Mouse (Mus musculus) spleen, postnatal 36 days (tissue): Measurements from ENCODE around the gene Tent5b.

Experiments used
- DNase-seq, 2 experiments: peaks; one replicate each; pipeline ENCODE4 v3.0.0; 2022; ENCODE audit warnings: low spot score in 2 of 2, mixed read lengths in 1 of 2

Tent5b gene

DNA sequence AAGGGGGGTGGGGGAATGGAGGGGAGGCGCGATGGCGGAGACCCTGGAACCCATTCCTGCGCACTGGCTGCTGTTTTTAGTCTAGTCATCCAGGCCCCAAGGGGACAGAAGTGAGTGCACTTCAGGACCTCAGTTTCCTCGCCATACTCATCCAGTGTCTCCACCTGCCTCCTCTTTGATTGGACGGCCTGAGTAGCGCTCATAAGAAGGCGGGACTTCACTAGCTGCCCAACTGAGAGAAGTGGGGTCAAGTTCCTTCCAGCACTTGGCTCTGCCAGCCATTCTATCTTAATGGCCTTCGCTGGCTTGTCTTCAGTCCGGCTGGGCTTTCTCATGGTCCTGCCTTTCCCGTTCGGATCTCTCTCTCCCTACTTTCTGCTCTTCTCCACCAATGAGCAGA is 10.8 kb upstream of the Tent5b start:
- no peak for DNase-seq

DNA sequence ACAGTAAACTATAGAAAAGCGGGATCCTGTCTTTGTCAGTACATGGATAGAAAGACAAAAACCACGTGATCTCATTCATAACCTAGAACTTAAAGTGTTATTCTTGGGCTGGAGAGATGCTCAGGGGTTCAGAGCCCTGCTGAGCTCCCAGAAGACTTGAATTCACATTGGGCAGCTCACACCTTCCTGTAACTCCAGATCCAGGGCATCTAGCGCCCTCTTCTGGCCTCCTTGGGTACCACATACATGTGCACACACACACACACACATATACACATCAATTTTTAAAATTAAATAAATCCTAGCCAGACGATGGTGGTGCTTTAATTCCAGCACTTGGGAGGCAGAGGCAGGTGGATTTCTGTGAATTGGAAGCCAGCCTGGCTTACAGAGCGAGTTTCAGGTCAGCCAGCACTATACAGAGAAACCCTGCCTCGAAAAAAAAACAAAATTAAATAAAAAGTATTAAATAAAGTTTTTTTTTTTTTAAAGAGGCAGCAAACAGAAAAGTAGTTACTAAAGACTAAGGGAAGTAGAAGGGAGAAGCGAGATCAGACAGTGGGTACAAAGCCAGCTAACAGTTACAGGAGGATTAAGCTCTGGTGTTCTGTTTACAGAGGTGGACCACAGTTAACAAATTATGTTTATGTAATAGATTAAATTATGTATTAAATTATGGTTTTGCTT is 8.7 kb upstream of the Tent5b start:
- no peak for DNase-seq

DNA sequence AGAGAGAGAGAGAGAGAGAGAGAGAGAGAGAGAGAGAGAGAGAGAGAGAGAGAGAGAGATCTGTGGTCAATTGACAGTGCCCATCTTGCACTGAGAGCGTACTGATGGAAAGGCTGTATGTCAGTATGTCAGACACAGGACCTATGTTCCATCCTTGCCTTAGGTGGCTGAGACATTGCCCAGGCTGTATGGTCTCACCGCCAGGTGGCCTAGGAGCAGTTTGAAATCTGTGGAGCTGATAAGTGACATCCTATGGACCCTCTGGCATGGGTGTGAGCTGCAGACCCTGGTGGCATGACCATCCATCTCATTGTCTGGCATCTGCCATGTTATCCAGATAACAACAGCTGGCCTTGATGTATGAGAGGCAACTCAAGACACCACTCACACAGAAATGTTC is 6.1 kb upstream of the Tent5b start:
- DNase-seq: no peak

DNA sequence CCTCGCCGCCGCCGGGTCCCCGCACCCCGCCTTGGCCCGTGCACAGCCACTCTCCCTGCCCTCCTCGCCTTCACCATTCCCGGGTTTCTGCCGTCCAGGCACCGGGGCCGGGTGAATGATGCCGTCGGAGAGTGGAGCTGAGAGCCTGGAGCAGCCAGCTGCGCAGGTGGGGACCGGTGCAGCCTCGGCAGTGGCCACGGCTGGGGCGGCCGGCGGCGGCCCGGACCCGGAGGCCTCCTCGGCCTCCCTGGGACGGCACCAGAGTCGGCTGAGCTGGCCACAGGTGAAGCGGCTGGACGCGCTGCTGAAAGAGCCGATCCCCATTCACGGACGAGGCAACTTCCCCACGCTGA is 229 bp downstream of the Tent5b start:
- DNase-seq: no peak

DNA sequence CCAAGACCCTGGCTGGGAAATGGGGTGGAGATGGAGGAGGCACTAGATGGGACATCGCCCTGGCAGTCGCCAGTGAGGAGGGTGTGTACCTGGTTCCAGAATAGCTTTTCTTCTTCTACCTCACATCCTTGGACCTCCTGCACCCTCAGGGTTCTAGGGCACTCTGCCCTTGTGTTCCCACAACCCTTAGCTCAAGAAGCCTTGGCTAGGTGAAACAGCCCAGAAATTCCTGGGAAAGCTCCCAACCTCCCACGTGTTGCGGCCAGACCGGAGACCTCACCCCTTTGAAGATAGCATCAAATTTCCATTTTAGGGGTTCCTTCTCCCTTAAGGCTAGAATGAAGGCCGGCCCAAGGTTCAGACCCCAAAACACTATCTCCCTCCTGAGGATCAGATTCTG is 822 bp downstream of the Tent5b start:
- DNase-seq: no peak

DNA sequence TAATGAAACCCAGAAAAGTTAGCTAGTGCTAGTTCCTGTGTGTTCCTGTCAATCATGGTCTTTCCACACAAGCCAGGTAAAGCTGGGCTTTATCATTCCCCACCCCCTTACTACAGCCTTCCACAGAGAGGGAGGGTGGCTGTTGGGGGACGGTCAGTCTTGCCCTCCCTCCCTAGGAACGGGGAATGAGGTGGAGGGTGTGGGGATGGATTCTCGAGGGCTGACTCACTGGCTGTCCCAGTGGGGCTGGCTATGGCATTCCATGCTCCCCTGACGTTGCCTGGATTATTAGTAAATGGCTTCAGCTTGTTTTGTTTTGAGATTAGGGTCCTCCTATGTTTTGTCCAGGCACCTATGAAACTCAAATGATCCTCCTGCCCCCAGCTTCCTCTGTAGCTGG is 1.6 kb downstream of the Tent5b start:
- no peak for DNase-seq

DNA sequence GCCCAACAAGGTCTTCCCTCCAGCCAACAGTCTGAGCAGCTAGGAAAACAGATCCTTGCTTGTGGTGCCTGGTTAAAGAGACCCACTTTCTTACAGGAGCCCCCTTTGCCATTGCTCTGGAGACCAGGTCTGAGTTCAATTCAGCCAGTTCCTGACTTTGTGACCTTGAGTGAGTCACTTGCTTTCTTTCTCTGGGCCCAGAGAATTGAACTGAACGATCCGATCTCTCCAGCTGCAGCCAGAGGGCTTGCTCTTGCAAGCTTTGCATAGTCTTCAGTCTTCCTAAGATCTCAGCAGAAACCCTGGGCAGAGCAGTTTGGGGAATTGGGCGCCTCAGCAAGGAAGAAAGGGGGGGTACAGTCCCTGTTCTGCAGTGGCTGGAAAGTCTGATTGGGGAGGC is 2.5 kb downstream of the Tent5b start:
- DNase-seq: no peak

DNA sequence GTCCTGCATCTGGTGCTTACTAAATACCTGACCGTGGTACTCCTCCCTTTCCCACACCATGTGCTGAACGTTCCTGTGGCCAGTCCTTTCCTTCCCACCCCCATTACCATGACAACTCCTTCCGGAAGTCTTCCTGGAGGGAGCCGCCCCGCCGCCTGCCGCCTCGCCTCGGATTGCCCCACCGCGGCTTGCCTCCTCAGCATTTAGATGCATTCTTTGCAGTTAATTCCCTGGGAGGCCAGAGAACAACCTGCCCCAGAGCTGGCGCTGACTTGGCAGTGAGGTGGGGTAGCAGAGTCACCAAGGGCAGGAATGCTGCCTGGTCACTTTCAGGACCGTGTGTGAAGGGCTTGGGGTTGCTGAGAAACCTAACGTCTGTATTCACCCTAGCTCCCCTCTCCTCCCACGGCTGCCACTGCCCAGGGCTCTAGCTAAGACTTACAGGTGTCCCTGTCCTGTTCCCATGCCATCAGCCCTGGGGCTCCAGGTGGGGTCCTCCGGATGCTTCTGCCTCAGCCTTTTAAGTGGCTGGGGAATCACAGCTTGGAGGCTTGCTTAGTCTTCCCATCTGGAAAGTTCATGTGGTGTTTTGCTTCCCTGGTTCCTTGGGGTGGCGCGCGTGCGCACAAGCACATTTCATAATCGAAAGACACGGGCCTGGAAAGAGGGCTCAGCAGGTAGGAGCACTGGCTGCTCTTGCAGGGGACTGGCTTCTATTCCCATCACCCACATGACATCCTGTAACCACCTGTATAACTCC is 4.5 kb downstream of the Tent5b start:
- DNase-seq: no peak

DNA sequence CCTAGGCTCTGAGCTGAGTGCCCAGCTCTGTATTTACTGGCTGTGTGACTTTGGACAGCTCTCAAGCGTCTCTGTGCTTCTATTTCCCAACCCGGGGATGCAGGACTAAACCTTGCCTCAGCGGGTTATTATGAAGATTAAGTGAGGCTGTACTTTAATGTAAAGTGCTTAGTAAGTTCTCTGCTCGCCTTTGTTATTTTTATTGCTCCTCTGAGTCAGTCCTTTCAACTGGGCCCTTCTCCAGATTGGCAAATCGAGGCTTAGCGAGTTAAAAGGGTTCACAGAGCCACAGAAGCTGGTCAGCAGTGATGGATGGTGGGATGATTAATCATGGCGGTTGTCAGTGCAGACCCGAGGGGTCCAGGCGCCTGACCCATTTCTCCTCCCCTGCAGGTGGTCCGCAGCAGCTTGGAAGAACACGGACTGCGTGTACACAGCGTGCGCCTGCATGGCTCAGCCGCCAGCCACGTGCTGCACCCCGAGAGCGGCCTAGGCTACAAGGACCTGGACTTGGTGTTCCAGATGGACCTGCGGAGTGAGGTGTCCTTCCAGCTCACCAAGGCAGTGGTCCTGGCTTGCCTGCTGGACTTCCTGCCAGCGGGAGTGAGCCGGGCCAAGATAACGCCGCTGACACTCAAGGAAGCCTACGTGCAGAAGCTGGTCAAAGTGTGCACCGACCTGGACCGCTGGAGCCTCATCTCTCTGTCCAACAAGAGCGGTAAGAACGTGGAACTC is 5.9 kb downstream of the Tent5b start:
- no peak for DNase-seq

DNA sequence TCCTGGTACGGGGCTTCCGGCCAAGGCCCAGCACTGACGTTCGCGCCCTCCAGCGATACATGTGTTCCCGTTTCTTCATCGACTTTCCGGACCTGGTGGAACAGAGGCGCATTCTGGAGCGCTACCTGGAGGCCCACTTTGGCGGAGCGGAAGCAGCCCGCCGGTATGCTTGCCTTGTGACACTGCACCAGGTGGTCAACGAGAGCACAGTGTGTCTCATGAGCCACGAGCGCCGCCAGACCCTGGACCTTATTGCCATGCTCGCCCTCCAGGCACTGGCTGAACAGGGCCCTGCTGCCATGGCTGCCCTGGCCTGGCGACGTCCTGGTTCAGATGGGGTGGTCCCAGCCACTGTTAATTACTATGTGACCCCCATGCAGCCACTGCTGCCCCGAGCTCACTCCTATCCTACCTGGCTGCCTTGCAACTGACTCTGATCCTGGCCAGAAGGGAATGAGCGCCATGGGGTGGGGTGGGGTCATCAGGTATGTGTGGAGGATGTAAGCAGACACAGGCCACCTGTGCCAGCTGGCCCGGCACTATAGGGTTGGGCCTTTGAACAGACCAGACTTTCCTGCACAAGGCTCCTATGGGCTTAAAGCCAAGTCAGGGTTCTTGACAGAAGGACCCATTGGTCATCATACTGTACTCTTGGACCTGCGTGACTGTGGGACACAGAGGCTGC is 6.9 kb downstream of the Tent5b start:
- no peak for DNase-seq

DNA sequence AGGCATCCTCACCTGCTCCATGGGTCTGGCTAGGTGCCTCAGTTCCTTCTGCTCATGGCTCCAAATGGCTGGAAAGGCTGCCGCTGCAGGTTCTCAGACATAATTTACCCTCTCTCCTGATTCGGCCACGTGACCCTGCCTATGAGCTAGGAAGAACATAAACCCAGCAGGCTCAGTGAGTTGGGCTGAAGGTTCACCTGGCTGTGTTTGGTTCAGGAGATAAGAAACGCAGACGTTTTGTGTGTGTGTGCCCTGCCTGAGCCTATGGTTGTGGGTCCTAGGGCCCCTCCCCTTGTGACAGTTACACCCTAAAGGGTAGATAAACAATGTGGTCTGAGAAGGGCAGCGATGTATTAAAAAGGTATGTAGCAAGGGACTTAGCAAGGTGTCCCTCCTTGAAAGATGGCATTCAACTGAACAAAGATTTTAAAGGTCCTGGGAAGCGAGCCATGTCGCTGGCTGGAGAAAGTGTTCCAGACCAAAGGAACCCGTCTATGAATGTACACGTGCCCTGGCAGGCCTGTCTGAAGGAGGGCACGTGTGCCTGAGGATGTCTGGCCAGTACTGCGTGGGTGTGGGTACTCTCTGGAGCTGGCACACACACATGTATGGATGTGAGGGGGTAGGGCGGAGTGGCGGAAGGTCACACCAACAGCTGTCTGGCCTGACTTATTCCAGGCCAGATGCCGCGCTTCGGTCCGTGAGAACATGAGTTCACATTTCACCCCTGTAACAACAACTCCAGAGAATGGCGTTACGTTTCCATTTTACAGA is 8.9 kb downstream of the Tent5b start:
- no peak for DNase-seq

DNA sequence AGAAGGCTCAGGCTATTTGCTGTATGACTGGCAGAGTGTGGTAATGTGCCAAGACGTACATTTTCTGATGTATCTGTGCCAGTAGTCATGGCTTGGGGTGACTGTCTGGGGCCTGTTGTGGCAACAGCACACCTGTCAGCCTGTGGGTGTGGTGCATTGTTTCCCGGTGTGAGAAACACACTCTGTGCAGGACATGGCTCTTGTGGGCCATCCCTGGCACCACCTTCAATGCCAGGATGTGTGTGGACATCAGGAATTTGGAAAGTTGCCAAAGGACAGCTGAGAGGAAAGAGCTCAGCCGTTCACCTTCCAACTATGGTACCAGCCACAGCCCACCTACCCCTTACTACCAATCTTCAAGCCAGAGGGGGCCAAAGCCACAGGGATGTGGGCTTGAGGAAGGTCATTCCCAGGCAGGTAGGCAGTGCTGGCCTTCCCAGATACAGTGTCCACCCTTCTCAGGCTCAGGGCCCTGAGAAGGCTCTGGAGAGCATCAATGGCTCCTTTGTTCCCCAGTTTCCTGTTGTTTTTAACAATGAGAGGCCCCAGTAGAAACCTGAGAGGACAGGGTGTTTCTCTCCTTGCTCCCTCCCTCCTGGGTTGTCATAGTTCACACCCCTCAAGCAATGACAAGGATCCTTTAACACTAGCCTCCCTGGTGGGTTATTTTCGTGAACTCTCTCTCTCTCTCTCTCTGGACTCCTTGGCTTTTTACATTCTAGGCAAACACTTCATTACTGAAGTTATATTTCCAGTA is 9.7 kb downstream of the Tent5b start:
- DNase-seq: no peak

DNA sequence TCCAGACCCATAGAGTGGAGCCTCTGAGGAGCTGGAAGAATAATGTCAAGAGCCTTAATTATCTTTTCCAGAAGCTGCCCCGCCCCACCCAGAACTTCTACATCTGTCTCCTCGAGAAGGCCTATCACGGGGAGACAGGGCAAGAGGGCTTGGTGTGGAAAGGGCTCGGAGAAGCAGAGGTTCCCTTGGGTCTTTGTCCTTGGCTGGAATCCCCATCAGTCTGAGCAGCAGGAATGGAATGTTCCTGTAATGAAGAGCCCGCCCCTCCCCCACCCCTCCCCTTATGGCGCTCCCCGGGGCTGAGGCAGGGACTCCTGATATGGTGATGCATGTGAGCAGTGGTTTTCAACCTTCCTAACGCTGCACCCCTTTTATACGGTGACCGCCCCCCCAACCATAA is 11.9 kb downstream of the Tent5b start:
- no peak for DNase-seq

DNA sequence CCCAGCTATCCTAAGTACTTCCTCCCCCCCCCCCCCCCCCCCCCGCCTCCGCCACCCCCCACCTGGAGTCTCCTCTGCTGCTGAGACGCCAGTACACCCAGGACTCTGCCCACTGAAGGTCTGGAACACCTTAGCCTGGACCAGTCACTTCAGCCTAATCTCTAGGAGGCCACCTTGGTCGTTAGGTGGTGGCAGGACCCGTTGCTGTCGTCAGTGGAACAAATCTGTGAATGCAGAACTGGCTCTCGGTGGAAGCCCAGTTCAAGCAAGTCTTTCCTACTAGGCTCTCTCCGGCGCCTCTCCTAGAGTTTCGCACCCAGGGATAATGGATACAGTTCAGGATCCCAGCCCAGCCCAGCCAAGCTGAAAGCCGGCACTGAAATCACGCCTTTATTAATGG is 14.0 kb downstream of the Tent5b start:
- DNase-seq: no peak

DNA sequence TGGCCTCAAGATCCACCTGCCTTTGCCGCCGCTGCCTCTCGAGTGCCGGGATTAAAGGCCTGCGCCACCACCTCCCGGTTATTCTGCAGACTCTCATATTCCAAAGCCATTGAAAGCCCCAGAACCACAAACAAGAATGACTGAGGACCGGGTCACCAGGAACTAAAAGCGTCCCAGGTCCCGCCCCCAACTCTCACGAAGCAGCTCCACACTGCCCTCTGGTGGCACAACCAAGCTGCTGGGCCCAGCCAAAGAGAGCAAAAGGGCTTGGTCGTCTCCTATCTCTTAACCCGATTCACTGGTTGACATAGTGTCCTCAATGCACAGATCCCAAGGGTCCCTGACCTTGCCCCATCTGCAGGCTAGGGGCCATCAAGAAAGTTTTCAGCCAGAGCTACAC is 14.5 kb downstream of the Tent5b start:
- DNase-seq: peak; percentile 76 to 82

DNA sequence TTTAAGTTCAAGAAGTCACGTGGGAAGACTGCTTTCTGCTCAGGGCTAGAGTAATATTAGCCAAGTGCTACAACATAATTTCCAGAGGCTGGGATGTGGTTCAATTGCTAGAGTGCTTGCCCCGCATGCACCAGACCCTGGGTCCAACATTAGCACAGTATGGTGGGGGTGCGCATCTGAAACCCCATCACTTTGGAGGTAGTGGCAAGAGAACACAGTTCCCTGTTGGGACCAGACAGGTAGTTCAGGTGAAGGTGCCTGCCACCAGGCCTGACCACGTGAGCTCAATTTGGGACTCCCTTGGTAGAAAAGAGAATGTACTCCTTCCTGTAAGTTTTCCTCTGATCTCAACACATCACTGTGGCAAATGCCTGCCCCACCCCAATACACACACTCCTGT is 14.9 kb downstream of the Tent5b start:
- DNase-seq: no peak

DNA sequence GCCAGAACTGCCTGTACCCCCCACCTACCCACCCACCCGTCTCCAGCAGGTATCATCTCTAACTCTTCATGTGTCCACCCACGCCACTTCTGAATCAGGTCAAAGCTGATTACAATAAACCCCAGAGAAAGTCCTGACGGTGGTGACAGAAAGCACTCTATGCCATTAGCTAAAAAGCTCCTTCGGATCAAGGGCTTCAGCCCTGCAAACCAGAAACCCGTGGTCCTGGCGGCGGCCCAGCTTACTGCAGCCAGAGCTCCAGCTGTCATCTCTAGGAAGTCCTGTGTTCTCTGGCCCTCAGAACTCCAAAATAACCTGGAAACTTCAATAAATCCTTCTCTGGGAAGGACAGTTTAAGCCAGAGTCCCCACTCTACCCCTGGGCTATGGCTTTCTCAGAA is 15.8 kb downstream of the Tent5b start:
- no peak for DNase-seq

DNA sequence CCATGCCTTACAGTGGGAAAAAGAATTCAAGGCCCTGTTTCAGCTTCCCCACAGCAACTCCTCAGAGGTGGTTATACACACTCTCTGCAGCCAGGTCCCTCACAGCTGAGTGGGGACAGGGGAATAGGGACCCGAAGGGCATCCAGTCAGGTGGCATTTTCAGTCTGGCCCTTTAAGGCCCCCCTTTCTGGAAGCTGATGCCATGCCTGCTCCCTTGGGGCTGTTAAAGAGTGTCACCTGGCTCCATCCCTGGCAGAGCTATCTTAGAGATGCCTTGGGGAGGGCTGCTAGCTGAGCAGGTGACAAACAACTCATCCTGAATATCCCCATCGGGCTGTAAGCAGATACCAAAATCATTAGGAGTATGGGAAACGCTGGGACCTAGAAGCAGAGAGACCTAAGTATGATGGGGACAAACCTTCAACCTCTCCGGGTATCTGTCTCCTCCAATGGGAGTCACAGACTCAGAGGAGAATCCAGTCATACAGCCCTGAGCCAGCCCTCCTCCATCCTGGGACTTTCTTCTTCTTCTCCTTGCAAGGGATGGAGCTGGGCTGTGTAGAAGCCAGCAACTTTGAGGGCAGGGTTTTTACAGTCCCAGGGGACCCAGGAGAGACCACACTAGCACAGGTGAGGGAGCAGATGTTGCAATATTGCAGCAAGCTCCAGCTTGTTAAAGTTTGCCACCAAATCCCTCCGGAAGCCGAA is 17.0 kb downstream of the Tent5b start:
- DNase-seq: no peak

DNA sequence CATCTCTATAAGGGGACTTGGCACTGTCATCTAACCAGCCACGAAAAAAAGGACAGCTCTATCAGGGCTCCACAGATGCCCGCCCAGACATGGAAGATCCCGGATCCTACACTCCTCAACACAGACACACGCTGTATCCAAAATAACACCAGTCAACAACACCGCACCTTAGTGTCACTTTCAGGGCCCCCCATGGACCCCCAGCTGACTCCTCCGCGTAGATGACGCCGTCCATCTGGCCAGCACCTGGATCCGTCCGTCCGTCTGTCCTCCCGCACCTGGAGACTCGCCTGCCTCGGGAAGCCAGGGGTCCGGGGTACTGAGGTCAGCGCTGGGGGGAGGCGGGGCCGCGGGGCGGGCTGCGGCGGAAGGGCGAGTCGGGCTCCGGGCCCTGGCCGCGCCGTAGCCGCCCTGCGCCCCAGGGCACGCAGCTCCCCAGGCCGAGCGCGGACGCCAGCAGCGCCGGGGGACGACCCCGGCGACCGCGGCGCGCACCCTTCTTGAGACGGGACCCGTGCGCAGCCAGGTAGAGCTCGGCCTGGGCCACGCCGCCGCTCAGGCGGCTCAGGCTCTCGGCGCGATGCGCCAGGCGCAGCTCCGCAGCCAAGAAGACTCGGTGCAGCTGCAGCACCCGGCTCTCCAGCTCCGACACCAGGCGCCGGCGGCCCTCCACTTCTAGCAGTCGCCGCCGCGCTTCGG is 17.7 kb downstream of the Tent5b start:
- no peak for DNase-seq
